Mouse (Mus musculus) heart, embryonic 16.5 days (tissue): Measurements from ENCODE around the gene Gsg1l2. TPM values are rescaled to one million over a fixed set of nuclear protein-coding genes. Genes with fewer than 3 reads are reported as not detected.

Source experiments
- ATAC-seq: fragments of 200-750 bp; cut with Nextera tagmentation; replicated peaks from 2 replicates; pipeline ENCODE4 v1.8.0; 2017; ENCODE audit warnings: moderate number of reproducible peaks; ENCODE audit not compliant: insufficient read depth, low FRiP score; ENCODE audit errors: extremely low read depth
- H3K27ac ChIP-seq: fragments of 300-500 bp; sonication (generic); 2 replicates; pipeline ENCODE4 v1.5.1; 2014; ENCODE audit warnings: mild to moderate bottlenecking, low read length, control low read depth, moderate library complexity
- H3K27me3 ChIP-seq: fragments of 300-500 bp; sonication (generic); 2 replicates; pipeline ENCODE4 v1.6.1; 2014; ENCODE audit warnings: low read length, mixed read lengths; ENCODE audit not compliant: control insufficient read depth, insufficient read depth
- H3K36me3 ChIP-seq: fragments of 300-500 bp; sonication (generic); 2 replicates; pipeline ENCODE4 v1.6.1; 2014; ENCODE audit not compliant: control insufficient read depth, insufficient read depth
- H3K4me1 ChIP-seq: fragments of 300-500 bp; sonication (generic); 2 replicates; pipeline ENCODE4 v1.6.1; 2014; ENCODE audit warnings: low read length, mixed read lengths; ENCODE audit not compliant: control insufficient read depth, insufficient read depth
- H3K4me2 ChIP-seq: fragments of 300-500 bp; sonication (generic); 2 replicates; pipeline ENCODE4 v1.6.1; 2014; ENCODE audit warnings: low read depth, mild to moderate bottlenecking, control low read depth, low read length
- H3K4me3 ChIP-seq: fragments of 300-500 bp; sonication (generic); 2 replicates; pipeline ENCODE4 v1.5.1; 2014; ENCODE audit warnings: mild to moderate bottlenecking, control low read depth, low read length
- H3K9ac ChIP-seq: fragments of 300-500 bp; sonication (generic); 2 replicates; pipeline ENCODE4 v1.6.1; 2014; ENCODE audit warnings: low read length, control low read depth
- H3K9me3 ChIP-seq: fragments of 300-500 bp; sonication (generic); replicated peaks from 2 replicates; pipeline ENCODE4 v1.6.1; 2016; ENCODE audit warnings: low read length; ENCODE audit not compliant: control insufficient read depth
- WGBS: fragments of 180-500 bp; shearing (Covaris S2); extraction: QIAGEN DNeasy Blood & Tissue Kit; methylation state at CpG from one replicate; pipeline ENCODE4 v1.1.7; 2014; 5-methylcytosine and 5-hydroxymethylcytosine counted together
- polyA plus RNA-seq: library from polyadenylated mRNA; unstranded; fragments of >200 nt; fragmentation: Nextera tagmentation; extraction: Ambion mirVana; gene quantifications from 2 replicates; pipeline ENCODE4 v1.2.1, GENCODE M21; 2015

Gsg1l2 gene
- polyA plus RNA-seq, 1 experiment from 2014 or later = not detected

DNA sequence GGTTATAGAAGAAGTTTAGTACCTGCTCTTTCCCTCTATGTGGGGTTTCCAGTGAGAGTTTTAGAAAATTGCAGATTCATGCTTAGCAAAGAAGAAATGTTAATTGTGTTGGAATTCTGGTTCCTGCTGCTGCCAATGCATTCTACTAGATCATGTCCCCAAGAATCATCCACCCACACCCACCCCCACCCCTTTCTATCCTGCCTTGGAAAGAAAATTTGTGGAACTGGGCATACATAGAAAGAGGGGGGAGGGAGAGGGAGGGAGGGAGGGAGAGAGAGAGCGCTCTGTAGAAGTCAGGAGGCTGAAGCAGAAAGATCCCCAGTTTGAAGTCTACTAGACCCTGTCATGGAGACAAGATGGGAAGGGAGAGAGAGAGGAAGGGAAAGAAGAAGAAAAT is 18.1 kb upstream of the Gsg1l2 start:
- H3K9me3 ChIP-seq = no peaks in the 10 kb centered on the region
- ATAC-seq = no peak
- no peaks in the 10 kb centered on the region for H3K27me3 ChIP-seq
- no peaks in the 10 kb centered on the region for H3K4me1 ChIP-seq
- no peak overlapping the region for H3K9ac ChIP-seq
- WGBS = 100% methylated on average over 1 of the region's 1 CpGs
- H3K4me3 ChIP-seq = no peak overlapping the region
- no peak overlapping the region for H3K27ac ChIP-seq
- no peak overlapping the region for H3K4me2 ChIP-seq
- no peaks in the 10 kb centered on the region for H3K36me3 ChIP-seq

DNA sequence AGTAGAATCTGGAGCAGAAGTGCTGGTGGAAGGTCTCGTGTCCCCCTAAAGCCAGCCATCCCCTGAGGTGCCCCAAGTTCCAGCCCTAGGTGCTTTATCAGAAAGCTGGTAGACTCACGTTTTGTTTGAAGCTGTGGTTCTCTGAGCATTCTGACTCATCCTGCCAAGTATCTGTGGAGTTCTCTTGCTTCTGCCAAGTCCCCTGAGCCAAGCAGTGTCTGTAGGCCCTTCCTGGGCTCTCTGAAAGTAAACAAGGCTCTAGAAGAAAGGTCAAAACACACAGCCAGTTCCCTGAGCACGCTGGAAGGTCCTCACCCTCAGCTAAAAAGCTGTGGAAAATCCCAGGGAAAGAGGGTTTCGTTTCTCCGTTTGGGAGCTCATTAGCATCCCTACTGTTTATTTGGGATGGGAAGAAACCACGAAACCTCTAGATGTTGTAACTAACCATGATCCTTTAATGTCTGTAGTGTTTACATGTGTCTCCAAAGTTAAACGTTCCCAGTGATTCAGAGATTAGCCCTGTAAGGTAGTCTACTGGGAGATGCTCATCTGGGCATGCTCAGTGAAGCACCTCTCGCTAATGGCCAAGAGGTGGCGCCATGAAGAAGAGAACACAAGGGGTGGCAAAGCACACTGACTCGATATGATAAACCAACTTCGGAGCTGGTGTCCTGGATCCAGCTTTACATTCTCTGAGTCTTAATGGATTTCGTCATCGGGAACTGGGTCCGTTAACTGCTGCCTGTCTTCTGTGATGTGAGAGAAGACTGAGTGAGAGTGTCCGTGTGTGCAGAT is 16.8 kb upstream of the Gsg1l2 start:
- 64% methylated on average over 15 of the region's 15 CpGs for WGBS
- Histone ChIP-seq H3K36me3 (no peaks in the 10 kb centered on the region), H3K4me1 (no peaks in the 10 kb centered on the region), H3K4me2 (no peak overlapping the region), H3K27ac (no peak overlapping the region), H3K9me3 (no peaks in the 10 kb centered on the region), H3K9ac (no peak overlapping the region), H3K27me3 (no peaks in the 10 kb centered on the region), H3K4me3 (no peak overlapping the region)
- ATAC-seq = no peak

DNA sequence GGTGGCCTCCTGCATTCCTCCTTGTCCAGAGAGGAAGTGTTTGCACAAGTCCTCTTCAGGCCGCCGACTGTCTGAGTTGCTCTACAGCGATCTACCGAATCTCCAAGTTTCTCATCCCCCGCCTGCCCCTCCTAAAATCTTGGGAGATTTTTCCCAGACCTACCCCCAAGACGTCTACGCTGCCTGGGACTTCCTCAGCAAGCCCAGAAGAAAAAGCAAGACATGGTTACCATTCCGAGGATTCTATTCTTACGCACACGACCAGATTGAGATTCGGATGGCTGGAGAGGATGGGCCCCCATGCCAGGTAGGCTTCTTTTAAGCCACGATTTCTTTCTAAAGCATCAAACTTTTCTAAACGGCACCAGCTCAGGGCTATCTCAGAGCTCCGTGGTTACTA is 3.4 kb upstream of the Gsg1l2 start, which contains the start of gene Glp2r:
TSS of gene Glp2r (minus strand) at position 101 of the 400 bp plus-strand sequence.
- no peaks in the 10 kb centered on the region for H3K9me3 ChIP-seq
- no peak for ATAC-seq
- no peaks in the 10 kb centered on the region for H3K36me3 ChIP-seq
- H3K4me1 ChIP-seq = no peaks in the 10 kb centered on the region
- H3K9ac ChIP-seq = no peak within 1 kb of the TSS
- no peaks in the 10 kb centered on the region for H3K27me3 ChIP-seq
- no peak within 1 kb of the TSS for H3K4me3 ChIP-seq
- no peak within 1 kb of the TSS for H3K27ac ChIP-seq
- WGBS = 71% methylated on average over 14 of the region's 14 CpGs
- no peak within 1 kb of the TSS for H3K4me2 ChIP-seq

DNA sequence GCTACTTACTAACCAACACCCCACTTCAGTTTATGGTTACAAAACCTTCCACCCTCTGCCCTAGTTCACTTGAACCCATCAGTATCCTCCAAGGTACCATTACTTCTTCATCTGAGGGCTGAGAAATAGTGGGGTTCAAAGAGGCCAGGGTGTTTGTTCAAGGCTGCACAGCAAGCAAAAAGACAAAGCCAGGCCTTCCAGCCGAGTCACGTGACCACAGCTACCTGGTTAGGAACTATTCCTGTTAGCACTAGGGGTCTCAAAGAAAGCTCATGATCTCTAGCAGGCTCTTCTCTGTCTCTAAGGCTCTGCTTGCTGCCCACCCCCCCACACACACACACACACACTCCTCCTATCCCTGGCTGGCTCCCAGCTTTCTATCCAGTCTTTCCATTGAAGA is 2.7 kb upstream of the Gsg1l2 start:
- ATAC-seq = no peak
- Histone ChIP-seq H3K36me3 (no peaks in the 10 kb centered on the region), H3K4me3 (no peak overlapping the region), H3K4me2 (no peak overlapping the region), H3K27ac (no peak overlapping the region), H3K9ac (no peak overlapping the region), H3K27me3 (no peaks in the 10 kb centered on the region), H3K4me1 (no peaks in the 10 kb centered on the region), H3K9me3 (no peaks in the 10 kb centered on the region)
- 72% methylated on average over 2 of the region's 2 CpGs for WGBS

DNA sequence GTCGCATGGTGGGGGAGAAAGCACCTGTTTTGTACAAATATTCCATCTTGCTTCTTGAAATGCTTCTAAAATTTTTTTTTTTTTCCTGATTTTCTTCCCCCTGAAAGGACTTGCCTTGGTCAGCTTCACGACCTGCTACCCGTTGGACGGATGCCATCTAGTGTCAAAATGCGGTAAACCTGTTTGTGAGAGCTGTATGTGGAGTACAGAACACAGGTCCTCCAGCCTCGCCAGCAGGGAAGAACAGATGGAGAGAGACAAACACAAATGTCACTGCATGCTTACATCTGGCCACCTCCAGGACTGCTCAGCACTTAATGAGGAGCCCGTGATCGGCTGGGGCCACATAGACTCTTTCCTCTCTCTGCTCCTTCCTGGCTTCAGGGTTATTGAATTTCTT is 1.8 kb upstream of the Gsg1l2 start:
- WGBS = 21% methylated on average over 8 of the region's 8 CpGs
- Histone ChIP-seq H3K36me3 (no peaks in the 10 kb centered on the region), H3K9ac (no peak overlapping the region), H3K9me3 (no peaks in the 10 kb centered on the region), H3K27me3 (no peaks in the 10 kb centered on the region), H3K4me2 (no peak overlapping the region), H3K4me1 (no peaks in the 10 kb centered on the region), H3K4me3 (no peak overlapping the region), H3K27ac (no peak overlapping the region)
- peak; percentile 55; the same call in 1 of the 2 replicates for ATAC-seq

DNA sequence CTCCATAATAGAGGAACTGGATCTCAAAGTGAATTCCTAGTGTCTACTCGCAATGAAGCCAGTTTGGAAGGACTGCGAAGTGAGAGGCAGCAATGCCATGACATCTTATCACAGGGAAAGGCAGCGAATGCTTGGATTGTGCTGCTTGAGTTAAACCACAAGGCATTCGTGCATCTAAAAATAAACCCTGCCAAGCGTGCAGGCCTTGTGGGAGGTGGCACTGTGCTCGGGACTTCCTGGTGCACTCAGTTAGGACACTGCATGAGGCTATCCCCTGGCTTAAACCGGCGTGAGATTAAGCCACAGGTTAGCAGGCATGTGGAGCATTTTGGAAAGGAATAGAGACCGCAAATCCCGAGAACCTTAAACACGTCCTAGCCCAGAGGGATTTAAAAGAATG is 15.8 kb downstream of the Gsg1l2 start:
- no peak overlapping the region for H3K4me3 ChIP-seq
- H3K4me2 ChIP-seq = no peak overlapping the region
- H3K27me3 ChIP-seq = no peaks in the 10 kb centered on the region
- H3K9me3 ChIP-seq = no peaks in the 10 kb centered on the region
- peak; percentile 93 for ATAC-seq
- no peak overlapping the region for H3K9ac ChIP-seq
- H3K36me3 ChIP-seq = no peaks in the 10 kb centered on the region
- WGBS = 32% methylated on average over 11 of the region's 11 CpGs
- H3K4me1 ChIP-seq = peaks cover 21% of the 10 kb centered on the region
- peak overlapping the region; percentile 90 for H3K27ac ChIP-seq

DNA sequence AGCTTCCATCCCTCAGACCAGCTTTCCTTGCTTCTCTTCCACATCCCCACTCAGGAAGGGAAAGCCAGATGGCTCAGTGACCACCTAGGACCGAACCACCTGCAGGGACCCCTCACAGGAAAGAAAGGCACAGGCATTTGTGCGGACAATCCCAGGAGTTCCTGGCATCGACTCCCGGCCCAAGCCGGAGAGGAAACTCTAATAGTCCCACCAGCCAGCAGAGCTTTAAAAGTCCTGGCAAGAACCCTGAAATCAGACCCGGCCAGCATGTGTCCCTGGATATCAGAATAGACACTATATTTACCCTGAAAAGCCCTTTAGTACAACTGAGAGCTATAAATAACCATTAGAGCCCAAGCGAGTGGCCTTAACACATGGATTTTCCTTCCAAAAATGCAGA is 23.5 kb downstream of the Gsg1l2 start, which contains the start of gene Dhrs7c:
TSS of gene Dhrs7c (plus strand) at position 257 of the 400 bp plus-strand sequence.
- 32% methylated on average over 7 of the region's 7 CpGs for WGBS
- ATAC-seq = peak; percentile 76
- H3K4me1 ChIP-seq = peaks cover 14% of the 10 kb centered on the region
- H3K9me3 ChIP-seq = no peaks in the 10 kb centered on the region
- H3K9ac ChIP-seq = peak within 1 kb of the TSS; percentile 56
- H3K27me3 ChIP-seq = no peaks in the 10 kb centered on the region
- peak within 1 kb of the TSS; percentile 48 for H3K4me2 ChIP-seq
- no peaks in the 10 kb centered on the region for H3K36me3 ChIP-seq
- peak within 1 kb of the TSS; percentile 82 for H3K27ac ChIP-seq
- peak within 1 kb of the TSS; percentile 41 for H3K4me3 ChIP-seq

DNA sequence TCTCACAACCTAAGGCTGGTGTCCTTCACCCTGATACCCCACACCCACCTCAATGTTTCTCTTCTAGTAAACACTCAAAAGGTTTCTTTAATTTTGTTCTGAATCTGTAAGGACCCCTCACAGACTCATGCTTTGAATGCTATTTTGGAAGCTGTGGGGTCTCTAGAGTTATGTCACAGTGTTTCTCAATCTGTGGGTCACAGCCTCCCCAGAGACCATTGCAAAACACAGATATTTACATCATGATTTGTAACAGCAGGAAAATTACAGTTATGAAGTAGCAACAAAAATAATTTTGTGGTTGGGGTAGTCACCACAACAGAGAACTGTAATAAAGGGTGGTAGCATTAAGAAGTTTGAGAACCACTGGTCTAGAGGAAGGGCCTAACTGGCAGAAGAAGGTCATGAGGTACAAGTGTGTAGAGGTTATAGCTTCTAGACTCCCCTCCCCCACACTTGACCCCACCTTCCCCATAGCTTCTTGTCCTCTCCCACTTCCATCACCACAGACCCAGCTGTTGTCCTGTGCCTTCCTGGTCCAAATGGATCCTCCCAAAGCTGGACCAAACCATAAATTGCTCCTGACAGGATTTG is 25.8 kb downstream of the Gsg1l2 start:
- Histone ChIP-seq H3K36me3 (no peaks in the 10 kb centered on the region), H3K4me3 (no peak overlapping the region), H3K9ac (no peak overlapping the region), H3K9me3 (no peaks in the 10 kb centered on the region), H3K4me2 (peak overlapping the region; percentile 48), H3K27me3 (no peaks in the 10 kb centered on the region), H3K27ac (no peak overlapping the region), H3K4me1 (peaks cover 14% of the 10 kb centered on the region)
- no peak for ATAC-seq

DNA sequence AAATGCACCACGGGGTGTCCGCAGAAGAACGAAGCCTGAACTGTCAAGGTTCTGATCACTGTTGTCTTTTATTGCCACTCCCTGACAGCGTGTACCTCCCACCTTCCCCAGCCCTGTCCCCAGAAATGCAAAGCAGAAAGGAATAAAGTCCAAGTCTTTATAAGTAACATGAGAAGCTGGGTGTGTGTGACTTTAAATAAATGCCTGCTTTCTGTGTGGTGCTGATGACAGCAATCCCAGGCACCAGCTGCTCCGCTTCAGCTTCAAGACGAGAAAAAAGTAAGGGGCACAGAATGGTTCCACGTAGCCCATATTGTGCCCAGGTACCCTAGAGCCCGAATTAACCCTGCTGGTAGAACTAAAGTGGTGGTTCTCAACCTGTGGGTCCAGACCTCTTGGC is 26.8 kb downstream of the Gsg1l2 start:
- 48% methylated on average over 8 of the region's 8 CpGs for WGBS
- H3K9ac ChIP-seq = no peak overlapping the region
- peaks cover 8% of the 10 kb centered on the region for H3K4me1 ChIP-seq
- H3K4me2 ChIP-seq = peak overlapping the region; percentile 14; the same call in 1 of the 2 replicates
- ATAC-seq = no peak
- no peaks in the 10 kb centered on the region for H3K27me3 ChIP-seq
- no peaks in the 10 kb centered on the region for H3K36me3 ChIP-seq
- no peak overlapping the region for H3K27ac ChIP-seq
- H3K9me3 ChIP-seq = no peaks in the 10 kb centered on the region
- H3K4me3 ChIP-seq = no peak overlapping the region
